In genomic region chr2:71547829-71548228, GRCm38 (mm10) we compare ENCODE assay signal across 8 mouse cellular contexts. TPM values are rescaled to one million over a fixed set of nuclear protein-coding genes. Genes with fewer than 3 reads are reported as not detected.
DNase-seq lines count a peak whose midpoint lies in the region; ATAC-seq and TF ChIP-seq lines count a peak whose summit lies in the region.

No protein-coding gene starts in this region.

- H3K9ac ChIP-seq in forebrain, embryonic 11.5 days (ENCODE audit: low read length) = no peak overlapping the region
- no peak overlapping the region for H3K9ac ChIP-seq in forebrain, embryonic 15.5 days (replicated peaks)

- DNase-seq in forebrain, embryonic 11.5 days (ENCODE audit: low spot score) = peak; percentile 94
- DNase-seq in urinary bladder, postnatal 14 days (ENCODE audit: low spot score) = peak; percentile 70
- DNase-seq in urinary bladder, postnatal 4 days (ENCODE audit: low spot score in 2 of 2) = no peak
- peak; percentile 80 for DNase-seq in embryo, embryonic 9.5 days (ENCODE audit: extremely low spot score)
- DNase-seq in kidney, adult 9 months = peak; percentile 74
- DNase-seq in lung, postnatal 4 days = peak; percentile 73 to 80

- no peaks in the 10 kb centered on the region; the same call in 1 of the 2 replicates for H3K36me3 ChIP-seq in forebrain, embryonic 11.5 days (ENCODE audit: control insufficient read depth, insufficient read depth, low read length)
- no peaks in the 10 kb centered on the region for H3K36me3 ChIP-seq in forebrain, embryonic 15.5 days
- no peaks in the 10 kb centered on the region for H3K36me3 ChIP-seq in testis, adult 2 months (ENCODE audit: control insufficient read depth, insufficient read depth, low read length)

- H3K9me3 ChIP-seq in forebrain, embryonic 11.5 days (ENCODE audit: control insufficient read depth, low read length) = no peaks in the 10 kb centered on the region
- H3K9me3 ChIP-seq in forebrain, embryonic 15.5 days = no peaks in the 10 kb centered on the region

- H3K4me2 ChIP-seq in forebrain, embryonic 11.5 days (ENCODE audit: low read depth, low read length, severe bottlenecking) = 0 out of 2 replicates have a peak overlapping the region, but pooled peaks have one; percentile 3
- H3K4me2 ChIP-seq in forebrain, embryonic 15.5 days (replicated peaks) = no peak overlapping the region

- TF ChIP-seq CTCF in testis, adult 2 months (IDR thresholded peaks at IDR 0.05; ENCODE audit: control insufficient read depth, insufficient read depth, insufficient replicate concordance, low read depth, low read length) = peak; percentile 88; the same call in 1 of the 2 replicates

- no peak overlapping the region for H3K27ac ChIP-seq in forebrain, embryonic 11.5 days (ENCODE audit: low read depth, low read length)
- H3K27ac ChIP-seq in forebrain, embryonic 15.5 days (replicated peaks) = no peak overlapping the region
- H3K27ac ChIP-seq in testis, adult 2 months (ENCODE audit: control insufficient read depth, insufficient read depth, low read depth, low read length) = no peak overlapping the region

- H3K4me3 ChIP-seq in forebrain, embryonic 11.5 days (ENCODE audit: low read depth, low read length) = no peak overlapping the region
- H3K4me3 ChIP-seq in forebrain, embryonic 15.5 days = no peak overlapping the region
- no peak overlapping the region for H3K4me3 ChIP-seq in testis, adult 2 months (ENCODE audit: control insufficient read depth, low read depth, low read length)

- WGBS in forebrain, embryonic 11.5 days = 1% methylated on average over 8 of the region's 8 CpGs
- WGBS in forebrain, embryonic 15.5 days = under 1% methylated on average over 8 of the region's 8 CpGs

- no peak for TF ChIP-seq POLR2A in testis, adult 2 months (IDR thresholded peaks at IDR 0.05; ENCODE audit: control insufficient read depth, low read depth, low read length)

- H3K4me1 ChIP-seq in forebrain, embryonic 11.5 days (replicated peaks; ENCODE audit: control insufficient read depth, insufficient read depth, low read length) = peaks cover 12% of the 10 kb centered on the region
- peaks cover 40% of the 10 kb centered on the region for H3K4me1 ChIP-seq in forebrain, embryonic 15.5 days
- H3K4me1 ChIP-seq in testis, adult 2 months (ENCODE audit: control insufficient read depth, insufficient read depth, low read length) = peaks cover 32% of the 10 kb centered on the region

- no peak for ATAC-seq in forebrain, embryonic 11.5 days (replicated peaks; ENCODE audit: low FRiP score)
- no peak for ATAC-seq in forebrain, embryonic 15.5 days (replicated peaks)

- H3K27me3 ChIP-seq in forebrain, embryonic 11.5 days (ENCODE audit: control insufficient read depth, insufficient read depth, low read length) = peaks cover 61% of the 10 kb centered on the region
- peaks cover 32% of the 10 kb centered on the region for H3K27me3 ChIP-seq in forebrain, embryonic 15.5 days
- H3K27me3 ChIP-seq in testis, adult 2 months (ENCODE audit: control insufficient read depth, insufficient read depth, low read length) = peaks cover 15% of the 10 kb centered on the region

RNA-seq across cellular contexts. Expression of gene Dlx2, which starts 1.3 kb away (rescaled TPM):
- 66.7 and 67.8 TPM in 2 replicates for polyA plus RNA-seq in forebrain, embryonic 11.5 days (2014; fragmentation: Nextera tagmentation; extraction: Ambion mirVana)
- 67.5 and 67.8 TPM in 2 replicates for polyA plus RNA-seq in forebrain, embryonic 15.5 days (2015; fragmentation: Nextera tagmentation; extraction: Ambion mirVana)
- 0.11 TPM in 1 of 2 replicates, not detected in the other for polyA plus RNA-seq in testis, adult 2 months (2012; rRNA removed)

RNA-seq across cellular contexts. Expression of gene Dlx1, which starts 19.9 kb away (rescaled TPM):
- polyA plus RNA-seq in forebrain, embryonic 11.5 days (2014; fragmentation: Nextera tagmentation; extraction: Ambion mirVana) = 118 and 133 TPM in 2 replicates
- polyA plus RNA-seq in forebrain, embryonic 15.5 days (2015; fragmentation: Nextera tagmentation; extraction: Ambion mirVana) = 284 and 297 TPM in 2 replicates
- 0.25 and 0.47 TPM in 2 replicates for polyA plus RNA-seq in testis, adult 2 months (2012; rRNA removed)

Comparison
In these comparisons a context has a peak if more than half of its experiments do, and no peak if none do; other contexts are left out.
1. DNase-seq: peak in forebrain, embryonic 11.5 days (single experiment), urinary bladder, postnatal 14 days (single experiment), embryo, embryonic 9.5 days (single experiment), kidney, adult 9 months (single experiment) and lung, postnatal 4 days (2 of 2); none in urinary bladder, postnatal 4 days (0 of 2).
2. RNA of gene Dlx2, which starts 1.3 kb away (polyA plus RNA-seq): 67.5 to 67.8 TPM in forebrain, embryonic 15.5 days and 66.7 to 67.8 TPM in forebrain, embryonic 11.5 days; 0.11 TPM in testis, adult 2 months; every median in the first group is over 10 times any median in the second.
3. RNA of gene Dlx1, which starts 19.9 kb away (polyA plus RNA-seq): 284 to 297 TPM in forebrain, embryonic 15.5 days and 118 to 133 TPM in forebrain, embryonic 11.5 days; 0.25 to 0.47 TPM in testis, adult 2 months; every median in the first group is over 10 times any median in the second.